Mouse (Mus musculus): Measurements from ENCODE around the gene Prkg1.
"Not testable (repeated sequence)": the region's sequence is repeated elsewhere in the genome, so short reads cannot be mapped to it uniquely, and the experiment has no call there.

The Prkg1 gene

DNA sequence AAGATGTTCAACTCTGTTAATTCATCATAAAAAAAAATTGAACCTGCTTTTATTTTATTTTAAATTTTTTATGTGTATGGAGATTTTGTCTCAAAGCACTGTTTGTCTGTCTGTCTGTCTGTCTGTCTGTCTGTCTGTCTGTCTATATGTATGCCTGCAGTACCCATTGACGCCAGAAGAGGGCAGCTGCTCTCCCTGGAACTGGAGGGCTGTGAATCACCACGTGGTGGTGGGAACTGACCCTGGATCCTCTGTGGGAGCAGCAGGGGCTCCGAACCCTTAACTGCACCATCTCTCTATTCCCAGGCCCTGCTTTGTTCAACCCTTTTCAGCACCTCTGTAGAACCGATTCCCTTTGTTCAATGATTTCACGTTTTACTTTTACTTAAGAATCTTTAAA lies 338.7 kb downstream of the Prkg1 start:
- no peak for DNase-seq (ENCODE audit: low spot score)

DNA sequence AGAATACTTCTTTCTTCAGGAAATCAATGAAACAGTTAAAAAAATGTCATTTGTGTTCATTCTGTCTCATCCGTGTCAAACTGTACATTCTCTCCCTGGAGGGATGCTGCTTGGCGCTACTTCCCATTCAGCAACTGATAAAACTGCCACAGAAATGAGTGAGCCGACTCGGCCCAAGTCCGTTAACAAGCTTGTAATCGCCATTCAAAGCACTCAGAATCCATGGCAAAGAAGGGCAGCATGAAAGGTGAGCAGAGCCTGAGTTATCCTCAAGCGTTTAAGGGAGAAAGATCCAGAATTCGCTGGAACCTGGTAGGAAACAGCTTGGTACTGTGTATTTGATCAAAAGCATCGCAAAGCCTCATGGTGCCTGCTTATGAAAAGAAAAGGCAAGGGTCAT lies 339.6 kb downstream of the Prkg1 start:
- DNase-seq (ENCODE audit: low spot score), result no peak

DNA sequence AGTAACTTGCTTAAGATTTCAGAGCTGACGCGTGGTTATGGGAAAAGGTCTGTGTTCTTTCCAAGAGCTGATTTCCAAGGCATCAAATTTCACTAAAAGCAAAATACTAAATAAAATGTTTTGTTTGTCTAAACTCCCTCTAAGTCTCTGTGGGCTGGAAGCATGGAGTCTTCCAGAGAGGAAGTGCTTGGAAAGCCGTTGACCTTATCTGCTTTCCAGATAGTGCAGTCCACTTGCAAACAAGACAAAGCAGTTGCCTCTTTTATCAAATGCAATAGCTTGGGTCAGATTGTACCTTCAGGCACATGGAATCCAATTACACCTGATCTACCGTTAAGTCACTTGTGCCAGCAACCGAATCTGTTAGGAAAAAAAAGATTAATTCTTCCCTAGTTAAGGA lies 340.5 kb downstream of the Prkg1 start:
- DNase-seq (ENCODE audit: low spot score), result no peak

DNA sequence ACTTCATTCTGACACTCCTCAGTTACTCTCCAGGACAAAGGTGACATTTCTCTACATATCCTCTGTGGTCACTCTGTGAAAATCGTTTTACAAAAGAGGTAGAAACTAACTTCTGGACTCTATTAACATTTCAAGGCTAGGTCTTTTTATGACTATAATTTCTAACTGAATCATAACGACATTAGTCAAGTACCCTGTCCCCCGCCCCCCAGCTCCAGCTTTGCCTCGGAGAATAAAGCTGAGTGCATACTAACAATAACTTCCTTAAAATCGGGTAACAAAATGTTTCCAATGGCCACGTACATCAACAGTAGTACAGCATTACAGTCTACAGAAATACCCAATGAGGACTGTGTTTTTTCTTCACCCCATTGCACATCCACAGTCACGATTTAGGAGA lies 351.3 kb downstream of the Prkg1 start:
- no peak for DNase-seq (ENCODE audit: low spot score)

DNA sequence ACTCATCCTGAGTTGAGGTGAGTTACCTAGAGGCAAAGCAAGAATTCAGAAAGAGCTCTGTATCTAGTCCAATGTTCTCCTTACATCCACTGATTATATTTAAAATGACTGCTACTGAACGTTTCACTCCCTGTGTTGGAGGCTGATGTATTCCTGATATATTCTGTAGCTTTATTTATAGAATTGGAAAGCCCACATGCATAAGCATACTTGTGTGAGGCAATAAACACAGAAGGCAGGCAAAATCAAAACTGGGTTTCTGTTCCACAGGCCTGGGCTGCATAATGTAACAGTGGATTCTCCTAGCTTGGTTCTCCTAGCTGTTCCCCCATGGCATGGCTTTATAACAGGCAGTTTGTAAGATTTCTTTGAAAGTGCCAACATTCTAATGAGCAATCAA lies 368.7 kb downstream of the Prkg1 start:
- no peak for DNase-seq (ENCODE audit: low spot score)

DNA sequence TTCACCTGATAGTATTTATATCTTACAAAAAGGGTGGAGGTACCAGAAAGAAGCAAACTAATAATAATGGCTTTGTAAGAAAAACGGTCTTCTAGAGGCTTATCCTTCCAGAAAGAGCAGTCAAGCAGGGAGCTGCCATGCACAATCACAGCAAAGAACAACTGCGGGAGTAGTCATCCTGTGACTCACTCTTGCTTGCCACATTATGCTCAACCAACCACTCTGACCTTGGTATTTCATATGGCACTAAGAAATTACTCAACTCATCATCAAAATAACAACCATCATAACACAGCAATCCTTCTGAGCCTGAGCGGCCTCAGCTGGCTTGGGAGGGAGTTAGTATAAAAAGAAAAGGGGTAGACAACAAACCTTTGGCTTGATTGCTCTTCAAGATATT lies 379.5 kb downstream of the Prkg1 start:
- DNase-seq (ENCODE audit: low spot score), result no peak

DNA sequence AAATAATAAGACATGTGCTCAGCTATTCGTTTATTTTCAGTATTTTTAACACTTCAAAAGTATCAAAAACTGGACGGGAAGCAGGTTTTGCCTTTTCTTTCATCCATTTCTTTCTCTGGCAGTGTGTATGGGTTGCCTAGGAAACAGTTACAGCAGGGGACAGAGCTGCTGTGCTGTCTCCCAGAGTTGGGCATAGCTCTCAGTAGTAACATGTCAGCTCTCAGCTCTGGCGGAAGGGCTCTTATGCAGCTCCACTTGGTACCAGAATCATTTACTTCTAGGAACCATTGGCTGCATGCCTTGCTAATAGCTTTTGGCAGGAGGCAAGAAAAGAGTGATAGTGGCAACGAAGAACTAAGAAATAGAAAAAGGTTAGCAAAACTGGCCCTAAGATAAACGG lies 381.0 kb downstream of the Prkg1 start:
- DNase-seq (ENCODE audit: low spot score), result peak; percentile 30

DNA sequence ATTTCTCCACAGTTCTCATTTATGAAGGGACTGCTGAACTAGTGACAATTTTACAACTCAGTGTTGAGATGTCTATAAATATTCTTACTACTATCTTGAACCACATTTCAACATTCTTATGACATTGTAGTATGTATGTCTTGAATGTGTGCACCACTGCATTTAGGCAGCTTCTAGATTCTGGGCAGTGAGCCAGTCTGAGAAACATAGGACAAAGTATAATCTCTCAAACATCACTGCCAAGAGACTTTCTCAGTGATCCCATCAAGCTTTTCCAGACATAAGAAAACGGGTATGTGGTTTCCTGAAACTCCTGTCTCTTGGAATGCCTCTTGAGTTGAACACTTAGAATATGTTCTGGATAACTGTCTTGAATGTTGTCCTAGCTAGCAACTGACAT lies 394.7 kb downstream of the Prkg1 start:
- DNase-seq (ENCODE audit: low spot score), result no peak

DNA sequence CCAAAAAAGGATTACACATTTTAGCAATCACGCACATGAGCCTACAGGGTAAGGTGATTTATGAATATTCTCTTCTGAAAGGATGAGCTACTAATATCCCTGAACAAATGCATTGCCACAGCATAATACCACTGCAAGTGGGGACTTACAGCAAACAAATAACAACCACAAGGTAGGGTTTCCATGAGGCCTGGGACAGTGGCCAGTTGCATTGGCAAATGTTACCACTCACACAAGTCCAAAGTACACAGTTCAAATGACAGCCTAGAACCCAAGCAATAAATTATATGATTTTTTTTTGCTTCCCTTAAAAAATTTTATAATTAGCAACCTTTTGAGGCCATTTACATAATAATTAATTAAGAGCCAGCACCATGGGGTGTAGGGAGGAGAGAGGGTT lies 395.7 kb downstream of the Prkg1 start:
- DNase-seq (ENCODE audit: low spot score), result no peak

DNA sequence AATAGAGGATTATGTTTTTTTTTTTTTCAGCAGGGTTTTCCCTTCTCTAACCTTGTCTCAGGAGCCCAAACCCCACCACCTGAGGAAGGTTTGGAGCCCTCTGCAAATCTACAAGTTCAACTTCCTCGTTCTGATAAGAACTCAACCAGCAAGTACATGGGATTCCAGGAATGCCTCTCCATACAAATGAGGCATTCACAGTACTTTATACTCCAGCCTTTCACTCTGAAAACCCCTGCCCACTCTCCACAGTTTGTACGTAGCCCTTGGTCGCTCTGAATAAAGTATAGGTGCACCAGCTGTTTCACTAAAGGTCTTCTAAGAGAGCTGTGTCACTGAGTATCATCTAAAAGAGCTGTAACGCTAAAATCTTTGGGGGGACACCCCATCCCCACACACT lies 402.8 kb downstream of the Prkg1 start:
- DNase-seq (ENCODE audit: low spot score), result no peak

DNA sequence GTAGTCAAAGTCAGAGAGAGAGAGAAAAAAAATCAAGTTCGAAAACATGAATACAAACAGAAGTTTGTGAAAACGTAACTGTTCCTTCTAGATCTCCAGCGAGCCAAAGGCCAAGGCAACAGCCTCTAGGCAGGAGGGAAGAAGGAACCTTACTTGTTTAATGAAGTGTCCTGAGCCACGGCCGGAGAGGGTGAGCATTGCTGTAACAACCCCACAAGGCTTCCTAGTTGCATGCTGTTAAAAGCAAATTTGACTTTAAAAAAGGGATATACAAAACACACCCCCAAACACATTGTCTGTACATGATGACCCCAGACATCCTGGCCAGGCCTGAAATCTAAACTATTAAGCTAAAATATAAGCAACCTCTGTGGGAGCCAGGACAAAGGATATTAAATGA lies 403.3 kb downstream of the Prkg1 start:
- DNase-seq (ENCODE audit: low spot score), result no peak

DNA sequence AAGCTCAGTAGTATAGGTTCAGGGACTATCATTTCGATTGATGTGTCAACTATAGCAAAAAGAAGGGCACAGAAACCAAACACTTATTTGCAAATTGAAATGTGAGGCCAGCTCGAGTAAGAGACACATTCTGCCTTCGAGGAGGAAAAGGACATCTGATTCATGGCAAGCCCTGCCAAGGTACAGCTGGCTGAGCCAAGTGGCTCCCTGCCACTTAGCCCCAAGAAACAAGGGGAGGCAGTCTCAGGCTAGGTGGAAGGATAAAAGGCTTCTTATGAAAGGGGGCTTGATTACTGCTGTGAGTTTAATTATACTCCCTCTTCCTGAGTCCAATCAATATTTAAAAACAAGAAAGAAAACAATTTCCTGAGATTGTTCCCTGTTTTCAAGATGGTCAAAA lies 403.7 kb downstream of the Prkg1 start:
- DNase-seq (ENCODE audit: low spot score), result peak; percentile 40

DNA sequence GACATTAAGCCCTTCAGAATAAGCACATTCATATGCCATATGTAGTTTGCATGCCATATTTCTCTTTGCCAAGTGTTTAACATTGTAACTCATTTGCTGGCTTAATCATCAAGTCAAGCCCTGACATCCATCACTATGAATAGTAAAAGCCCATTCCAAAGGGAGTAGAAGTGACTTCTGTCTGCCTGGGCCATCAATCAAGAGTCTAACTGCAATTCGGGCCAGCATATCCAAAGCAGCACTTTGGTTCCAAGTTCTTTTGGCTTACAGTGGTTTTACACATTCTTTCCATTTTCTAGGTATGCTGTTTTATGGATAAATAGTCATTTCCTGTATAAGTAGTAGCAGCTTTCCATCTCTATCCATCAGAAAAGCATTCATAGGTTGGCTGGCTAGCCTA lies 409.9 kb downstream of the Prkg1 start:
- DNase-seq (ENCODE audit: low spot score), result no peak

DNA sequence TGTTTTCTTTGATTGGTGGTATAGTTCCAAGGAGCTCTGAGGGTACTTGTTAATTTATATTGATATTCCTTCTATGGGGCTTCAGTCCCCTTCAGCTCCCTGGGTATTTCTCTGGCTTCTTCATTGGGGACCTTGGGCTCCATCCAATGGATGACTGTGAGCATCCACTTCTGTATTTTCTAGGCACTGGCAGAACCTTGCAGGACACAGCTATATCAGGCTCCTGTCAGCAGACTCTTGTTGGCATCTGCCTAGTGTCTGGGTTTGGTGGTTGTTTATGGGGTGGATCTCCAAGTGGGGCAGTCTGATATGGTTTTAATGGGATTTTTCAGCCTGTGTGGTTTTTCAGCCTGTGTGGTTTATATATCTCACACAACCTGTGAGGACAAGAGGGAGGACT lies 412.0 kb downstream of the Prkg1 start:
- DNase-seq (ENCODE audit: low spot score), result not testable (repeated sequence)

DNA sequence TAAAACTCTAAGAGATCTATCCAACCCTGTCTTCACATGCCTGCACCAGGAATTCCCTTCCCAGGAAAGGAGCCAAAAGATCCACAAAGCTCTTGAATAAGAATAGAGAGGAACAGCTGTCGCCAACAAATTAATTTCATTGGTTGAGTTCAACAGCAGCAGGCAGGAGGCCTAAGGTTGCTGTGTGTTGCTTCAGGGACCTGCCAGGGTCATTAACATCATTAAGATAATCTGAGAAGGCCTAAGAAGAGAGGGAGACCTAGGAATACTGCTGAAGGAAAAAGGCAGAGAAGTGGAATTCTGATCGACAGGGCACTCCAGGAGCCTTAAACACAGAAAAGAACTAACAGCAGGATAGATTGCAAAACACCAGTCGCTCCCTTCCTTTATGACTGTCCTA lies 413.0 kb downstream of the Prkg1 start:
- DNase-seq (ENCODE audit: low spot score), result no peak

DNA sequence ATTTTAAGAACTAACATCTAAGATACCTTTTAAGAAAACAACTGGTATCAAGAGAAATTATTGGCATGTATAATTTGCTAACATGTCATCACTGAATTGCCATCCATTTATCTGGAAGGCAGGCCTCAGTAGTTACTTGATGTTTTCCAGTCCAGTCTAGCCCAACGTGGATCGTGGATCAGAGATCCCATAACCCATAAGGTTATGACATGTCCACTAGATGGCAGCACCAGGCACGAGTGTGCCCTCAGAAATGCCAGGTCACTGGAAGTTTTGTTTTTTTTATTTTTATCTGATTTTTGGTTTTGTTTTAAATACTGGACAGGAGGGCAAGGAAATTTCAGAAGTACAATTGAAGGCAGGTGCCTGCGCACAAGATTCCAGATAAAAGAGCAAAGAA lies 422.7 kb downstream of the Prkg1 start:
- DNase-seq (ENCODE audit: low spot score), result peak; percentile 35

DNA sequence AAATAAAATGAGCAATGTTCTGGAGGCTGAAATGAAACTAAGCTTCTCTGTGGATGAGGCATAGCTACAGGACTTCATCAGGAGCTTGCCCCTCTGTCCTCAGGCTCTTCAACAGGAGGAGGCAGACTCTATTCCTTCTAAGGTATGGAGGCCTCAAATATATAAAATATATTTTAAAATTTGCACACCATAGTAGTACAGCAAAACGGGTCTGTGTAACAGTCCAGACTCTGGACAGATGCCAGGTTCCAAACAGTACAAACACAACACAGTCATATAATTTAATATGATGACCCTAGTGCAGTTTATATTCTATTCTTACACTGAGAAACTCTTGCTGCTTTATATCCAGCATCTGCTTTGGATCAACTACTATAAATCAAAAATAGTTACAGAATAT lies 423.9 kb downstream of the Prkg1 start:
- DNase-seq (ENCODE audit: low spot score), result no peak

DNA sequence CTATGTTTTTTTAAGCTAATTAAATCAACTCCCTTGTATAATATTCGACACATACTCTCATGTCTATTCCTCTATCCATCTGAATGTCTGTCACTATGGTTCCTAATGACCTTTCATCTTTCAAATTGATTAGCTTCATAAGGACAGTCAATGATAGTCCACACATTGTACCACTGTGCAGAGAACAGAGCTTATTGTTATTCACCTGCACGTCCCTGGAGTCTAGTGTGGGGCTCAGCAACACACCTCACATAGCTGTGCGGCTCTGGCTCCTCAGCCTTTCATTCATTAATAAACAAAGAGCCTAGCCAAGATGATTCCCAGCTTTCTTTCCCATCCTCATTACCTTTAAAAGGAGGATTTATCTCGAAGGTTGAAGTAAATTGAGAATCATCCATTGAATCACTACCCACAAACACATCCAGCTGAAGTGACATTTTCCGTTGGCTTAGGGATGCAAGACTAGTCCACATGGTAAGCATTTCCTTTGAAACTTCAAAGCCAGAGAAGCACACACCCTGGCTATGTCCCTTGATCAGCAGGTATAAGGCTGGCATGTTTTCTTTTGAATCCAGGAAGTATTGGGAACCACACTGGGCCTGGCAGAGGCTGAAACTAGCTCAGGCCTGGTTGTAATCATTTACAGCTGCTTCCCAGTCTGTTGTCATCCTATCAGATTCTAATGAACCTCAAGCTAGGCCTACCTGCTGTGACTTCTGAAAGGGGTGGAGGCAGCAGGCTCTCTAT lies 426.3 kb downstream of the Prkg1 start:
- DNase-seq (ENCODE audit: low spot score), result no peak

DNA sequence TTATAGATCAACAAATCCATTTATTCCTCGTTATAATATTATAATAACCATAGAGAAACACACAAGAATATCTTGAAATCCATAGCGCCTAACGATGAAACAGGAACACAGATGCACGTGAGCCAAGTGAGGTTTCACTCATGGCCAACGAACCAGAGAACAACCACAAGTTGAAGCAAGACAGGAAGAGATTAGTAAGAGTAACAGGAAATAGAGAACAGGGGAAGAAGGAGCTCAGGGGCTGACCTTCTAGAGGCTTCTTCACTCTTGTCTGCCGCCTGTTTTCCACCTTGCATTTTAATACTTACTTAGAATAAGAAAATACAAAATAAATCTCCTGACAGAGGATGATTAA lies 427.0 kb downstream of the Prkg1 start:
- DNase-seq (ENCODE audit: low spot score), result no peak

DNA sequence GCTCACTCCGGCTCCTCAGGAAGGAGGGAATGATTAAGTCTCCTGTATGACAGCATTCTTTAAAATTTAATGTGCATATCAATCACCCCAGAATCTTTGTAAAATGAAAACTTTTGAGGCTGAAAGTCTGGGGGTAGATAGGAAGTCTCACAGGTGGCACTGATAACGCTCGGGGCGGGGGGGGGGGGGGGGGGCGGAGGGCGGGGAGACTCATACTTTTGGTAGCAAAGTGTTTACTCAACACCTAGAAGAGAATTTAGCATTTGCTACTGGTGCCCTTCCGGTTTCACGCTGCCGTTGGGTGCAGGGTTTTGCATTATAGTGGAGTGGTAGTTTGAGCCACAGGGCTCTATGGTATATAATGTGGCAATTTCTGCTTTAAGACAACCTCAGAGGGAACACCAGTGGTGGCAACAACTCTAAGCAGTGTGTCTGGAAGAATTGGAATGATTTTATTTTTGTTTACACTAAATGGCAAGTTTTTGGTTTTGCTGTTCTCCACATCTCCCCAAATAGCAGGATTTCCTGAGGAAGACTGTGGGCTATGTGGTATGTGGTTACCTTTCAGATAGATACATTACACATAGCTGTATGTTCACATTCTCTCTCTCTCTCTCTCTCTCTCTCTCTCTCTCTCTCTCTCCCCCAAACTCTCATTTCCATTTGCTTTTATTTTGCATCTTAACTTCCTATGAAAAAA lies 427.5 kb downstream of the Prkg1 start:
- no peak for DNase-seq (ENCODE audit: low spot score)

DNA sequence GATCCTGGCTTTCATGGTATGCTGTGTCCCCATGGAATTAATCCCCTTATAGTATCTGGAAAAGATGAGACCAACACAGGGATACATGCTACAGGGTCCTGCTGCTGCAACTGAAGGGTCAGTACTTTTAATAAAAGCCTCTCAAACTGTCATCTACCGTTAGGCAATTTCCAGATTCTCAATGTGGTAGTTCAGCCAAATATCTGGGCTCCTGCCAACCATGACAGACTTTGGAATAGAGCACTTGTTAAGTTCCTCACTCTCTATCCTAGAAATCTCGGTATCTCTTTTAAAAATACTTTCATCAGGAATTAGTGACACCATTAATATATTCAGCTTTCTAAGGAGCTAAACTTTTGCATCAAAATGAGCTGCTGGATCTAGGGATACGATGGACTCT lies 428.5 kb downstream of the Prkg1 start:
- no peak for DNase-seq (ENCODE audit: low spot score)

DNA sequence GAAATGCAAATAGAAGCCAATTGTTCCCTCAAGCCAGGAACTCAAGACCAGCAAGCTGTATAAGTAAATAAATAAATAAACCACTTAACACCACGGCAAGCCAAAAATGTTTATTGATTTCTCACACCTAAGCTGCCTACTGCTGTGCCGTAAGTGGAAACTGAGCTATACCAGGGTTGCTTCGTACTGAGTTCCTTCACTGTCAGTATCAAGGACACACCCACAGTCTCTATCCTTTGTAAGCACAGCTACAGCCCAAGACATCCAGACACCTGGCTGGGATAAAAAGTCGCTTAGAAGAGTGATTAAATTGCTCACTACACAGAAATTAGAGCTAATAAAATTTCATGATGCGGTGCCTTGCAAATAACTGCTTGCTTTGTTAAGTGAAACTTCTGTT lies 434.9 kb downstream of the Prkg1 start:
- no peak for DNase-seq (ENCODE audit: low spot score)

DNA sequence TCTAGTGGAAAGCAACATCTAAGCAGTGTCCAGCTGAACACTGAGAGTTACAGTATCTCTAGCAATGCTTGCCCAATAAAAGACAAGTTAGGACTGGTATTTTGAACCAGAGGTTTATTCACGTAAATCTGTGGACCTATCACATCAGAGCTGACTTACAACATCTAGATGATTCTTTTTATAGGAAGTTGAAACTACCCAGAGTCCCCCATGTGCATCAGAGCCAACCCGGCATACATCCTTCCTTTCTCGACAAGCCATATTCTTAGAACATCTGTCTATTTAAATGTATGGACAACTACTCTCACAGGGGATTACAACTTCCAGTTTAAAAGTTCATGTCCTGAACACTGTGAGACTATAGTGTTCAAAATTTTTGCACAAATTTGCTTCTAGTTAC lies 460.1 kb downstream of the Prkg1 start:
- DNase-seq (ENCODE audit: low spot score), result no peak

DNA sequence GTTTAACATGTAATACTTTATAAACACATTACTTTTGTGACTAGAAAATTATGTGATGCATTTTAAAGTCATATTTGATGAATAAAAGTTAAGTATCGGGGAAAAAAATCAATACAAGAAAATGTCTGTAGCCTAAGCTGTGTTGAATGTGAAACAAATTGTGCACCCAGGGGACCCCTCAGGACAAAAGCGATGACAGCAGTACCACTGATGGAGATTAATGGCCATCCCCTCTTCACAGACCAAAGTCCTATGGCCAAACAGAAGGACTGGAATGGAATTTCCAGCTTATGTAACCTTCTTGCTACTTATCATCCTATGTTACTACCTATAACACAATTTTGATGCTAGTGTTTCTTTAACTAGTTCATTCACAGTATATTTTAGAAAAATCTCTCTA lies 473.6 kb downstream of the Prkg1 start:
- DNase-seq (ENCODE audit: low spot score), result no peak
